ENCODE assay signal across 11 mouse cellular contexts in genomic region chr8:123444131-123444530, GRCm38 (mm10). TPM values are rescaled to one million over a fixed set of nuclear protein-coding genes. Genes with fewer than 3 reads are reported as not detected.
DNase-seq lines count a peak whose midpoint lies in the region; ATAC-seq and TF ChIP-seq lines count a peak whose summit lies in the region.
"Had no signal": no experiment of that assay in that cellular context is flagged by ENCODE, and none has a peak within 500 bp of the region (broad histone marks: within the 10 kb centered on the region; RNA-seq: fewer than 3 reads in every experiment).

No protein-coding gene starts in this region.

- H3K9me3 ChIP-seq in hindbrain, embryonic 16.5 days (ENCODE audit: control insufficient read depth, low read length) = no peaks in the 10 kb centered on the region
- no peaks in the 10 kb centered on the region for H3K9me3 ChIP-seq in midbrain, embryonic 15.5 days

- no peak for DNase-seq in kidney, adult 2 months
- no peak for DNase-seq in kidney, postnatal 25 days
- no peak for DNase-seq in left cerebral cortex, postnatal 36 days (ENCODE audit: low spot score in 2 of 2)
- DNase-seq in embryo, embryonic 10 days (ENCODE audit: low spot score) = no peak
- no peak for DNase-seq in thymus, postnatal 0 days (ENCODE audit: low spot score)
- DNase-seq: cerebellum, adult 9-11 months; heart, postnatal 14 days had no signal

- WGBS in kidney, adult 2 months = 66% methylated on average over 6 of the region's 6 CpGs
- WGBS in hindbrain, embryonic 16.5 days = 84% methylated on average over 6 of the region's 6 CpGs
- WGBS in midbrain, embryonic 15.5 days = 90% methylated on average over 6 of the region's 6 CpGs

- H3K27ac ChIP-seq in kidney, adult 2 months (ENCODE audit: insufficient read depth, low read depth, low read length) = peak overlapping the region; percentile 85
- H3K27ac ChIP-seq in hindbrain, embryonic 16.5 days (ENCODE audit: low read depth, low read length) = no peak overlapping the region
- H3K27ac ChIP-seq in midbrain, embryonic 15.5 days = no peak overlapping the region

- H3K27me3 ChIP-seq in kidney, adult 2 months (replicated peaks; ENCODE audit: control insufficient read depth, insufficient read depth, low read length) = no peaks in the 10 kb centered on the region
- no peaks in the 10 kb centered on the region for H3K27me3 ChIP-seq in hindbrain, embryonic 16.5 days (replicated peaks; ENCODE audit: control insufficient read depth, insufficient read depth, low read length)
- H3K27me3 ChIP-seq in midbrain, embryonic 15.5 days (replicated peaks) = no peaks in the 10 kb centered on the region
- H3K27me3 ChIP-seq: Patski had no signal

- peak overlapping the region; percentile 77 for H3K4me2 ChIP-seq in hindbrain, embryonic 16.5 days (ENCODE audit: low read length)
- H3K4me2 ChIP-seq in midbrain, embryonic 15.5 days = peak overlapping the region; percentile 80

- TF ChIP-seq POLR2A in kidney, adult 2 months (IDR thresholded peaks at IDR 0.05; ENCODE audit: low read depth, low read length) = no peak

- ATAC-seq in common myeloid progenitor, adult 5-6 weeks (replicated peaks; ENCODE audit: low read depth, poor library complexity, severe bottlenecking) = peak; percentile 37
- ATAC-seq in hindbrain, embryonic 16.5 days = no peak
- ATAC-seq in midbrain, embryonic 15.5 days (replicated peaks) = no peak

- H3K36me3 ChIP-seq in kidney, adult 2 months (ENCODE audit: control insufficient read depth, insufficient read depth, low read length) = no peaks in the 10 kb centered on the region
- peaks cover 4% of the 10 kb centered on the region for H3K36me3 ChIP-seq in hindbrain, embryonic 16.5 days (ENCODE audit: control insufficient read depth, insufficient read depth, low read length)
- H3K36me3 ChIP-seq in midbrain, embryonic 15.5 days (replicated peaks) = no peaks in the 10 kb centered on the region

- TF ChIP-seq CTCF in kidney, adult 2 months (conservative IDR thresholded peaks at IDR 0.05; ENCODE audit: insufficient read depth, insufficient read length, low read depth, low read length) = no peak

- H3K9ac ChIP-seq in hindbrain, embryonic 16.5 days (ENCODE audit: low read depth, low read length) = peak overlapping the region; percentile 90
- no peak overlapping the region for H3K9ac ChIP-seq in midbrain, embryonic 15.5 days

- intact Hi-C loops in left cerebral cortex, postnatal 36 days (cut with DNase I) = no loop called here

- H3K4me3 ChIP-seq in kidney, adult 2 months (ENCODE audit: insufficient read depth, low read depth, low read length) = no peak overlapping the region
- peak overlapping the region; percentile 71 for H3K4me3 ChIP-seq in hindbrain, embryonic 16.5 days (ENCODE audit: low read length)
- H3K4me3 ChIP-seq in midbrain, embryonic 15.5 days = peak overlapping the region; percentile 61; the same call in 1 of the 2 replicates

- peaks cover 17% of the 10 kb centered on the region; the same call in 1 of the 2 replicates for H3K4me1 ChIP-seq in kidney, adult 2 months (ENCODE audit: control insufficient read depth, insufficient read depth, low read length)
- H3K4me1 ChIP-seq in hindbrain, embryonic 16.5 days (ENCODE audit: control insufficient read depth, insufficient read depth, low read depth, low read length) = peaks cover 11% of the 10 kb centered on the region
- H3K4me1 ChIP-seq in midbrain, embryonic 15.5 days = peaks cover 9% of the 10 kb centered on the region

RNA-seq across cellular contexts. Expression of gene Def8, which starts 20.8 kb away (rescaled TPM):
- polyA plus RNA-seq in kidney, adult 2 months (2012; rRNA removed) = 87.1 and 97.6 TPM in 2 replicates
- total RNA-seq in common myeloid progenitor, adult 5-6 weeks (2017) = 41.3 and 43.9 TPM in 2 replicates
- polyA plus RNA-seq in hindbrain, embryonic 16.5 days (2015; fragmentation: Nextera tagmentation; extraction: Ambion mirVana) = 50.5 and 53.5 TPM in 2 replicates
- polyA plus RNA-seq in midbrain, embryonic 15.5 days (2015; fragmentation: Nextera tagmentation; extraction: Ambion mirVana) = 48.4 and 49.8 TPM in 2 replicates
- total RNA-seq in left cerebral cortex, postnatal 36 days (2021) = 10 to 100 TPM; 62.0 to 64.3 TPM
- 21.3 and 24.0 TPM in 2 replicates for polyA plus RNA-seq in thymus, postnatal 0 days (2015; fragmentation: Nextera tagmentation; extraction: Ambion mirVana)

RNA-seq across cellular contexts. Expression of gene Tubb3, which starts 32.9 kb away (rescaled TPM):
- 3.9 and 12.0 TPM in 2 replicates for polyA plus RNA-seq in kidney, adult 2 months (2012; rRNA removed)
- total RNA-seq in common myeloid progenitor, adult 5-6 weeks (2017) = 0.87 TPM in 1 of 2 replicates, not detected in the other
- 1,869 and 1,947 TPM in 2 replicates for polyA plus RNA-seq in hindbrain, embryonic 16.5 days (2015; fragmentation: Nextera tagmentation; extraction: Ambion mirVana)
- polyA plus RNA-seq in midbrain, embryonic 15.5 days (2015; fragmentation: Nextera tagmentation; extraction: Ambion mirVana) = 2,127 and 2,170 TPM in 2 replicates
- 100 to 1,000 TPM; 399 to 458 TPM for total RNA-seq in left cerebral cortex, postnatal 36 days (2021)
- polyA plus RNA-seq in thymus, postnatal 0 days (2015; fragmentation: Nextera tagmentation; extraction: Ambion mirVana) = 11.9 and 16.3 TPM in 2 replicates

RNA-seq across cellular contexts. Expression of gene Afg3l1, which starts 33.6 kb away (rescaled TPM):
- polyA plus RNA-seq in kidney, adult 2 months (2012; rRNA removed) = 36.5 and 38.7 TPM in 2 replicates
- total RNA-seq in common myeloid progenitor, adult 5-6 weeks (2017) = 20.2 and 22.6 TPM in 2 replicates
- polyA plus RNA-seq in hindbrain, embryonic 16.5 days (2015; fragmentation: Nextera tagmentation; extraction: Ambion mirVana) = 48.7 and 57.4 TPM in 2 replicates
- polyA plus RNA-seq in midbrain, embryonic 15.5 days (2015; fragmentation: Nextera tagmentation; extraction: Ambion mirVana) = 52.6 and 59.0 TPM in 2 replicates
- total RNA-seq in left cerebral cortex, postnatal 36 days (2021) = 10 to 100 TPM; 29.5 to 40.5 TPM
- polyA plus RNA-seq in thymus, postnatal 0 days (2015; fragmentation: Nextera tagmentation; extraction: Ambion mirVana) = 37.1 and 47.2 TPM in 2 replicates

RNA-seq across cellular contexts. Expression of gene Mc1r, which starts 37.2 kb away (rescaled TPM):
- polyA plus RNA-seq in kidney, adult 2 months (2012; rRNA removed) = not detected in 2 replicates
- not detected in 2 replicates for total RNA-seq in common myeloid progenitor, adult 5-6 weeks (2017)
- polyA plus RNA-seq in hindbrain, embryonic 16.5 days (2015; fragmentation: Nextera tagmentation; extraction: Ambion mirVana) = 0.05 and 0.10 TPM in 2 replicates
- polyA plus RNA-seq in midbrain, embryonic 15.5 days (2015; fragmentation: Nextera tagmentation; extraction: Ambion mirVana) = 0.10 and 0.17 TPM in 2 replicates
- total RNA-seq in left cerebral cortex, postnatal 36 days (2021) = under 1 TPM in 1 of 2 experiments, not detected in 1; 0.14 TPM
- 0.28 and 0.56 TPM in 2 replicates for polyA plus RNA-seq in thymus, postnatal 0 days (2015; fragmentation: Nextera tagmentation; extraction: Ambion mirVana)
- total RNA-seq: heart, postnatal 14 days had no signal

Comparison
In these comparisons a context has a peak if more than half of its experiments do, and no peak if none do; other contexts are left out.
1. RNA of gene Tubb3, which starts 32.9 kb away (polyA plus RNA-seq): 2,127 to 2,170 TPM in midbrain, embryonic 15.5 days and 1,869 to 1,947 TPM in hindbrain, embryonic 16.5 days; 3.9 to 12.0 TPM in kidney, adult 2 months and 11.9 to 16.3 TPM in thymus, postnatal 0 days; every median in the first group is over 100 times any median in the second.